Mouse (Mus musculus): Measurements from ENCODE around the gene Olfr211.
"Not testable (repeated sequence)": the region's sequence is repeated elsewhere in the genome, so short reads cannot be mapped to it uniquely, and the experiment has no call there.

Gene Olfr211

DNA sequence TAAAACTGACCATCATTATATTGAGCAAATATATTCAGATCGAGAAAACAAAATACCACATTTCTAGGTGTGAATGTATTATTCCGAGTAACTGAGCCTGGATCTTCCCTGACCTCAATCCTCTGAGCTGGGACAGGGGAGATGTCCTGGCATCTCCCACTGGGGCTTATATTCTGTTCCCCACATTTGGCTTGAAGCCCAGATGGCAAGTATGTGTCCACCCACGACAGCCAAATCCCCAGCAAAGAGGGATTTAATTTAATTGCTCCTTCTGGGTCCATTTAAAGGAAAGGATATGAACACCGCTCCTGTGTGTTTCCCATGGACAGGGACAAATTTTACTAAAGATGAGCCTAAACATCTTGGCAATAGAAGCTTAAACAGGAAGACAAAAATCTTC, at the start of gene Olfr211:
TSS of gene Olfr211 (plus strand) at position 301 of the 400 bp plus-strand sequence.
- DNase-seq (ENCODE audit: low read depth, low spot score): no peak
- H3K27me3 ChIP-seq (ENCODE audit: control insufficient read depth, insufficient read depth, low read length, poor library complexity, severe bottlenecking): no peaks in the 10 kb centered on the region
- no peaks in the 10 kb centered on the region for H3K36me3 ChIP-seq (ENCODE audit: control insufficient read depth, insufficient read depth, low read length, poor library complexity, severe bottlenecking)

- no peaks in the 10 kb centered on the region for H3K27me3 ChIP-seq (ENCODE audit: control insufficient read depth, insufficient read depth, low read length, poor library complexity, severe bottlenecking)
- DNase-seq (ENCODE audit: low read depth, low spot score): no peak
These were observed 49.4 kb upstream of the Olfr211 start for GRCm38 (mm10) chr6:116439531-116439930.

GRCm38 (mm10) chr6:116440447-116440846, 48.4 kb upstream of the Olfr211 start:
- no peaks in the 10 kb centered on the region for H3K27me3 ChIP-seq (ENCODE audit: control insufficient read depth, insufficient read depth, low read length, poor library complexity, severe bottlenecking)
- H3K36me3 ChIP-seq (ENCODE audit: control insufficient read depth, insufficient read depth, low read length, poor library complexity, severe bottlenecking): no peaks in the 10 kb centered on the region
- no peak for DNase-seq (ENCODE audit: low read depth, low spot score)

More at GRCm38 (mm10) chr6:116439531-116439930, 49.4 kb upstream of the Olfr211 start:
- H3K36me3 ChIP-seq (ENCODE audit: control insufficient read depth, insufficient read depth, low read length, poor library complexity, severe bottlenecking): no peaks in the 10 kb centered on the region

- DNase-seq (ENCODE audit: low read depth, low spot score): no peak
- Histone ChIP-seq H3K36me3 (ENCODE audit: control insufficient read depth, insufficient read depth, low read length, poor library complexity, severe bottlenecking) (no peaks in the 10 kb centered on the region), H3K27me3 (ENCODE audit: control insufficient read depth, insufficient read depth, low read length, poor library complexity, severe bottlenecking) (no peaks in the 10 kb centered on the region)
These were observed 48.0 kb upstream of the Olfr211 start for GRCm38 (mm10) chr6:116440849-116441248.

GRCm38 (mm10) chr6:116455781-116456180, 33.1 kb upstream of the Olfr211 start:
- Histone ChIP-seq H3K36me3 (ENCODE audit: control insufficient read depth, insufficient read depth, low read length, poor library complexity, severe bottlenecking) (no peaks in the 10 kb centered on the region), H3K27me3 (ENCODE audit: control insufficient read depth, insufficient read depth, low read length, poor library complexity, severe bottlenecking) (no peaks in the 10 kb centered on the region)
- no peak for DNase-seq (ENCODE audit: low read depth, low spot score)

DNA sequence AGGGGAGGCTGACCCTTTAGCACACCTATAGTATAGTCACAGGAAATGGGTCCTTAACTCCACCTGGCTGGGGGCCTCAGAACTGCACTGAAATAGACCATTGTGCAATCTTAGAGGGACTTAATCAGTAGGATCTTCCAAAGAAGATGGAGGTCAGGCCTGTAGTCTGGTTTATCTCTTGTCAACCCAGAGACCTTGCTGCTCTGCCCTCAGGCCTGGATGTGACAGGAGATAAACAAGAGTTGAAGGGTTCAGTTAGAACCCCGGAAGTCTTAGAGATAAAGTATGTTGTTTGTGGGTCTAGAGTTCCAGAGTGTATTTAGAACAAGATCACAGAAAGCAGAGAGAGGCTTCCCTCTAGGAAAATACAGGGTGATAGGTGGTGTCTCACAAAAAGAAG, 32.4 kb upstream of the Olfr211 start:
- DNase-seq (ENCODE audit: low read depth, low spot score): no peak
- no peaks in the 10 kb centered on the region for H3K36me3 ChIP-seq (ENCODE audit: control insufficient read depth, insufficient read depth, low read length, poor library complexity, severe bottlenecking)
- H3K27me3 ChIP-seq (ENCODE audit: control insufficient read depth, insufficient read depth, low read length, poor library complexity, severe bottlenecking): no peaks in the 10 kb centered on the region

GRCm38 (mm10) chr6:116458728-116459127, 30.2 kb upstream of the Olfr211 start:
- Histone ChIP-seq H3K27me3 (ENCODE audit: control insufficient read depth, insufficient read depth, low read length, poor library complexity, severe bottlenecking) (peaks cover 1% of the 10 kb centered on the region; the same call in 1 of the 2 replicates), H3K36me3 (ENCODE audit: control insufficient read depth, insufficient read depth, low read length, poor library complexity, severe bottlenecking) (no peaks in the 10 kb centered on the region)
- DNase-seq (ENCODE audit: low read depth, low spot score): no peak

GRCm38 (mm10) chr6:116459232-116459631, 29.7 kb upstream of the Olfr211 start:
- no peak for DNase-seq (ENCODE audit: low read depth, low spot score)
- Histone ChIP-seq H3K27me3 (ENCODE audit: control insufficient read depth, insufficient read depth, low read length, poor library complexity, severe bottlenecking) (peaks cover 1% of the 10 kb centered on the region; the same call in 1 of the 2 replicates), H3K36me3 (ENCODE audit: control insufficient read depth, insufficient read depth, low read length, poor library complexity, severe bottlenecking) (no peaks in the 10 kb centered on the region)

DNA sequence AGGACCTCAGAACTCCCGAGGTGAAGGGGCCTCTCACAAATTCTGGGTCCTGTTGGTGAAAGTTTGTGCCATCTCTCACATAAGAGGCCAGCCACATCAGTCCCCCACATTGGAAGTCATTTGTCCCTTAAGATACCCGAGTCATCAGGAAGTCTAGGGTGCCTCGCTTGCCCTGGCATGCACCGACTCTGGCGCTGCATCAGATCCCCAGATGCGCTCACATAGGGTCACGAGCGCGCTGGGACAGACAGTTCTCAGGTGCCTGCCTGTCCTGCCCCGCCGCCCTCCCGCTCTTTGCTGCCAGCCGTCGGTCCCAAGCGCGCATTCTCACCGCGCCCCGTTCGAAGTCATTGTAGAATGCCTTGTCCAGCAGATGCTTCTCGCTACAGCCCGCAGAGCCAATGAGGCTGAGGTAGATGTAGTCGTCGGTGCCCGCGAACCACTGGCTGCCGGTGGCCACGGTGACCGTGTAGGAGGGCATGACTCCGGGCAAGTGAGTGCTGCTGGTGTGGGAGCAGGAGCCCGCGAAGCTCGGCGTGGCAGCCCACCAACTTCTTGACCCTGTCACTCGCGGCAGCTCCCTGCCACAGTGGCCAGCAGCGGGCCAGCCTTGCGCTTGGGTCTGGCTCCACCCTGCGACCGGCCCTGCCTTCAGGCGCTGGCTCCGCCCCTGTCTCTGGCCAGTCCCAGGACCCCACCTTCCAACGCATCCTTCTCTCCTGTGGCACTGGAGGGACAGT, 28.2 kb upstream of the Olfr211 start, which contains the start of gene Alox5:
TSS of gene Alox5 (minus strand) at position 635 of the 740 bp plus-strand sequence.
- no peak for DNase-seq (ENCODE audit: low read depth, low spot score)
- Histone ChIP-seq H3K36me3 (ENCODE audit: control insufficient read depth, insufficient read depth, low read length, poor library complexity, severe bottlenecking) (no peaks in the 10 kb centered on the region), H3K27me3 (ENCODE audit: control insufficient read depth, insufficient read depth, low read length, poor library complexity, severe bottlenecking) (peaks cover 1% of the 10 kb centered on the region; the same call in 1 of the 2 replicates)

- H3K27me3 ChIP-seq (ENCODE audit: control insufficient read depth, insufficient read depth, low read length, poor library complexity, severe bottlenecking): no peaks in the 10 kb centered on the region
- peak; percentile 7 for DNase-seq (ENCODE audit: low read depth, low spot score)
- H3K36me3 ChIP-seq (ENCODE audit: control insufficient read depth, insufficient read depth, low read length, poor library complexity, severe bottlenecking): no peaks in the 10 kb centered on the region
These were observed 20.8 kb upstream of the Olfr211 start for GRCm38 (mm10) chr6:116468081-116468480.

- H3K27me3 ChIP-seq (ENCODE audit: control insufficient read depth, insufficient read depth, low read length, poor library complexity, severe bottlenecking): no peaks in the 10 kb centered on the region
- no peak for DNase-seq (ENCODE audit: low read depth, low spot score)
- H3K36me3 ChIP-seq (ENCODE audit: control insufficient read depth, insufficient read depth, low read length, poor library complexity, severe bottlenecking): no peaks in the 10 kb centered on the region
These were observed 3.8 kb upstream of the Olfr211 start for GRCm38 (mm10) chr6:116485081-116485480.

GRCm38 (mm10) chr6:116486833-116487232, 2.1 kb upstream of the Olfr211 start:
- DNase-seq (ENCODE audit: low read depth, low spot score): no peak
- no peaks in the 10 kb centered on the region for H3K36me3 ChIP-seq (ENCODE audit: control insufficient read depth, insufficient read depth, low read length, poor library complexity, severe bottlenecking)
- H3K27me3 ChIP-seq (ENCODE audit: control insufficient read depth, insufficient read depth, low read length, poor library complexity, severe bottlenecking): no peaks in the 10 kb centered on the region

DNA sequence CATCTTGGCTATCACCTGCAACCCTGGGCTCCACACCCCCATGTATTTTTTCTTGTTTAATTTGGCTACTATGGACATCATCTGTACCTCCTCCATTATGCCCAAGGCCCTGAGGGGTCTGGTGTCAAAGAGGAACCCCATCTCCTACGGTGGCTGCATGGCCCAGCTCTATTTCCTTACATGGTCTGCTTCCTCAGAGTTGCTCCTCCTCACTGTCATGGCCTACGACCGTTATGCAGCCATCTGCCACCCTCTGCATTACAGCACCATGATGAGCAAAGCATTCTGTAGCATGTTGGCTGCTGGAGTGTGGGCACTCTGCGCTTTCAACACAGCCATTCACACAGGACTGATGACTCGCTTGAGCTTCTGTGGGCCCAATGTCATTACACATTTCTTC, 4.9 kb downstream of the Olfr211 start:
- no peak for DNase-seq (ENCODE audit: low read depth, low spot score)
- H3K36me3 ChIP-seq (ENCODE audit: control insufficient read depth, insufficient read depth, low read length, poor library complexity, severe bottlenecking): no peaks in the 10 kb centered on the region
- H3K27me3 ChIP-seq (ENCODE audit: control insufficient read depth, insufficient read depth, low read length, poor library complexity, severe bottlenecking): no peaks in the 10 kb centered on the region

DNA sequence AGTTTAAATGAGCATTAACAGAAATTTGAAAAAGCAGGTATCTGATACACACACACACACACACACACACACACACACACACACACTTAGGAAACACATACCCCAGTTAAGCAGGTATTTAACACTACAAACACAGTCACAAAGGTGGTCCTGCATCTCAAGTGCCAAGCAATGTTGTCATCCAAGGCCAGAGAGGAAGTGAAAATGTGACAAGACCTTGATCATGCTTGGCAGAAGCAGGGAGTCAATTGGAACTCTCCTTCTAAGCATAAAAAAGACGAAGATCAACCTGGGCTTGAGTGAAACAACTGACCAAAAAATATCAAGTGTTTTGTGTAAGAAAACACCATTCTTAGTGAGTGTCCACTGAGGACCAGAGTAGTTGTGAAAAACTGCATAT, 7.1 kb downstream of the Olfr211 start:
- no peaks in the 10 kb centered on the region for H3K36me3 ChIP-seq (ENCODE audit: control insufficient read depth, insufficient read depth, low read length, poor library complexity, severe bottlenecking)
- no peaks in the 10 kb centered on the region for H3K27me3 ChIP-seq (ENCODE audit: control insufficient read depth, insufficient read depth, low read length, poor library complexity, severe bottlenecking)
- DNase-seq (ENCODE audit: low read depth, low spot score): no peak

GRCm38 (mm10) chr6:116506302-116507003, 17.6 kb downstream of the Olfr211 start, which contains the start of gene Olfr212:
TSS of gene Olfr212 (plus strand) at chr6:116506516.
- H3K36me3 ChIP-seq (ENCODE audit: control insufficient read depth, insufficient read depth, low read length, poor library complexity, severe bottlenecking); H3K27me3 ChIP-seq (ENCODE audit: control insufficient read depth, insufficient read depth, low read length, poor library complexity, severe bottlenecking); DNase-seq (ENCODE audit: low read depth, low spot score): not testable (repeated sequence)

All from splenic B cell, adult 2 months (primary cell).